13 mouse cellular contexts compared by ENCODE assay signal in genomic region chr7:24980439-24980838, GRCm38 (mm10).
"Had no signal": no experiment of that assay in that cellular context is flagged by ENCODE, and none has a peak within 500 bp of the region (broad histone marks: within the 10 kb centered on the region; RNA-seq: fewer than 3 reads in every experiment).

No protein-coding gene starts in this region.

- DNase-seq: kidney, postnatal 25 days; layer of hippocampus, postnatal 36 days; liver, embryonic 13.5 days; lung, adult 2 months; lung, postnatal 14 days; lung, postnatal 4 days; midbrain, embryonic 14.5 days; right cerebral cortex, adult 18-20 months; right cerebral cortex, postnatal 14 days; right cerebral cortex, postnatal 4 days; thymus, adult 2 months; thymus, postnatal 14 days; thymus, postnatal 4 days had no signal
